Mouse (Mus musculus) small intestine, adult 2 months (tissue): ENCODE results near the gene Copz1. TPM values are rescaled to one million over a fixed set of nuclear protein-coding genes. Genes with fewer than 3 reads are reported as not detected.
A peak's percentile ranks its signal among the peaks of the same experiment; 100 is the strongest.

Experiments used
- H3K27ac ChIP-seq: fragments of 200-500 bp; 2 replicates; pipeline ENCODE4 v1.5.1; 2012; ENCODE audit warnings: low read depth, low read length, control low read depth, inconsistent platforms; ENCODE audit not compliant: insufficient read depth
- H3K27me3 ChIP-seq: fragments of 200-500 bp; 2 replicates; pipeline ENCODE4 v1.6.1; 2012; ENCODE audit warnings: mild to moderate bottlenecking, moderate library complexity, low read length, inconsistent platforms; ENCODE audit not compliant: control insufficient read depth, insufficient read depth
- H3K36me3 ChIP-seq: fragments of 200-500 bp; 2 replicates; pipeline ENCODE4 v1.6.1; 2012; ENCODE audit warnings: mild to moderate bottlenecking, low read length, control low read depth, inconsistent platforms; ENCODE audit not compliant: control insufficient read depth, insufficient read depth
- H3K4me1 ChIP-seq: fragments of 200-500 bp; 2 replicates; pipeline ENCODE4 v1.6.1; 2012; ENCODE audit warnings: low read length, inconsistent platforms, mixed read lengths; ENCODE audit not compliant: control insufficient read depth, insufficient read depth, insufficient read length
- H3K4me3 ChIP-seq: fragments of 200-500 bp; 2 replicates; pipeline ENCODE4 v1.5.1; 2012; ENCODE audit warnings: low read depth, mild to moderate bottlenecking, control low read depth, inconsistent platforms, low read length, moderate library complexity
- CTCF ChIP-seq: fragments of 200-500 bp; IDR thresholded peaks from 2 replicates; pipeline ENCODE4 v1.5.1; 2012; ENCODE audit warnings: low read depth, mild to moderate bottlenecking, control low read depth, inconsistent platforms, low read length, moderate library complexity, mixed read lengths; ENCODE audit not compliant: insufficient replicate concordance, insufficient read length; ENCODE audit errors: extremely low read depth
- POLR2A ChIP-seq: fragments of 200-500 bp; IDR thresholded peaks from 2 replicates; pipeline ENCODE4 v1.6.1; 2012; ENCODE audit warnings: low read depth, mild to moderate bottlenecking, control low read depth, inconsistent platforms, low read length, moderate library complexity
- WGBS: fragments of 180-500 bp; shearing (Covaris S2); methylation state at CpG from one replicate; pipeline ENCODE4 v1.1.7; 2018; 5-methylcytosine and 5-hydroxymethylcytosine counted together
- polyA plus RNA-seq: library from polyadenylated mRNA; depleted of rRNA; stranded (reverse); fragments of >200 nt; gene quantifications from 2 replicates; pipeline ENCODE4 v1.2.3, GENCODE M21; 2012

Gene Copz1
- polyA plus RNA-seq, 1 experiment = 111 TPM

DNA sequence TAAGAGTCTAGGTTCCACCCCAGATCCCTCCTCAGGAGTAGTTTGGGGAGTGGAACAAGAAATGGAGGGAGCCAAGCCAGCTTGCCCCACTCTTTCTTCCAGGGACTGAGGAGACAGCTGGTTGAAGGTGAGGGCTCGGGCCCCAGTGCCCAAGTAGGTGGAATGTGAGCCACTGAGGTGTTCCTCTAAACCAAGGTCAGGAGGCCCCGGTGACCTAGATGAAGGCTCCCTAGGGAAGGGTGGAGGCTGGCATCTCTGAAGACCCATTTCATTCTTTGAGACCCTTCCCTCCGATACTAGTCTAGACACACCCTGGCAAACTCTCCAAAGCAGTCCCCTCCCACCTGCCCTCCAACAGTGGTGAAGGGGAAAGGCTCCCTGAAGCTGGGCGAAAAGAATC lies 49.9 kb downstream of the Copz1 start:
- no peak overlapping the region for H3K27ac ChIP-seq
- peaks cover 3% of the 10 kb centered on the region; the same call in 1 of the 2 replicates for H3K4me1 ChIP-seq
- H3K36me3 ChIP-seq = no peaks in the 10 kb centered on the region
- H3K27me3 ChIP-seq = no peaks in the 10 kb centered on the region; the same call in 1 of the 2 replicates
- 85% methylated on average over 4 of the region's 4 CpGs for WGBS
- TF ChIP-seq POLR2A = no peak
- no peak for TF ChIP-seq CTCF
- H3K4me3 ChIP-seq = no peak overlapping the region

DNA sequence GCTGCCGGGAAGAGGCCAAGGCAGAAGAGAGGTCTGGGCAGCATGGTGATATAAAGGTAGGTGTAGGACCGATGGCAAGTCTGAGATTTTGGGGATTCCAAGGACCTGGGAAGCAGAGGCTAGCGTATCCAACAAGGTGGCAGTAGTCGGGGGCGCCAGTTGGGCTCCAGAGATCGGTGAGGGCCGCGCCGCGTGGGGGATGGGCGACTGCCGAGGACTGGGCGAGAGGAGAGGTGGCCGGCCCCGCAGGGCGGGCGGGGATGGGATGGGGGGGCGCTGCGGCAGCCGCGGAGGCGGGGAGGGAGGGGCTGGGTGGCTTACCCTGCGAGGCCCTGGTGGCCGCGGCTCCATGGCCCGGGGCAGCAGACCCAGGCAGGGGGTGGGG lies 50.5 kb downstream of the Copz1 start:
- no peak overlapping the region for H3K27ac ChIP-seq
- peaks cover 3% of the 10 kb centered on the region; the same call in 1 of the 2 replicates for H3K4me1 ChIP-seq
- 6% methylated on average over 21 of the region's 26 CpGs for WGBS
- no peaks in the 10 kb centered on the region; the same call in 1 of the 2 replicates for H3K27me3 ChIP-seq
- no peaks in the 10 kb centered on the region for H3K36me3 ChIP-seq
- no peak for TF ChIP-seq CTCF
- no peak; the same call in 1 of the 2 replicates for TF ChIP-seq POLR2A
- H3K4me3 ChIP-seq = peak overlapping the region; percentile 72

DNA sequence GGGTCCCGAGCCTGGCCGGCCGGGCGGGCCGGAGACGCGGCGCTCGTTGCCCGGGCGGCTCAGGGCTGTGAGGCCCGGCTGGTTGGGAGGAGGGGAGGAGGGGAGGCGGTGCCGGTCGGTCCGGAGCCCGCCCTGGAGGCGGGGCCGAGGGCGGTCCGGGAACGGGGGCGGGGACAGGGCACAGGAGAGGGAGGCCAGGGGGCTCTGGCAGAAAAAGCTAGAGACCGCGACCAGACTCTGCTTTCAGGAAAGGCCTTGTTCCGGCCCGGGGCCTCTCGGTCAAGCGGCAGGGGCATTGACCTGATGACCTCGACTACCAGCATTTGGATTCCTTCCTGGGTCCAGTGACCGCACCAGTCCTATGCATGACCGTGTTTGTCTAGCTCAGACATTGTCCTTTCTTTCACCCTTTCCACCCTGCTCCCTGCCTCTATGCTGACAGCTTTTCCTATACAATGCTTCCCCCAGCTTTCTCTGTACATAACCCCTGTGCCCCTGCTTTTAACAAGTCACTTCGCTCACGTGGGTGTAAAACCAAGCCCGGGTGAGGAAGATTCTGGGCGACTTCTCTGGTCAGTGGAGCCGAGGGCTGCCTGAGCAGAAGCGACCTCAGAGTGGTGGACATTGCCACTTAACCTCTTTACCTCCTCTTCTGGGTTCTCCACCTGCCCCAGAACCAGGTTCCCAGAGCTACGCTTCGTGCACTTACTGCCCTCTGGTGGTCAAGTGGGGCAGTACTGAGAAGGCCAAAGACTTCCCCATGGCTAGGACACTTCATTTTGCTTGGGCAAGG lies 51.1 kb downstream of the Copz1 start:
- H3K36me3 ChIP-seq = no peaks in the 10 kb centered on the region
- no peak overlapping the region for H3K27ac ChIP-seq
- peaks cover 3% of the 10 kb centered on the region; the same call in 1 of the 2 replicates for H3K4me1 ChIP-seq
- H3K27me3 ChIP-seq = no peaks in the 10 kb centered on the region; the same call in 1 of the 2 replicates
- under 1% methylated on average over 35 of the region's 40 CpGs for WGBS
- peak overlapping the region; percentile 72 for H3K4me3 ChIP-seq
- TF ChIP-seq CTCF = peak; percentile 96; the same call in 1 of the 2 replicates
- TF ChIP-seq POLR2A = no peak

DNA sequence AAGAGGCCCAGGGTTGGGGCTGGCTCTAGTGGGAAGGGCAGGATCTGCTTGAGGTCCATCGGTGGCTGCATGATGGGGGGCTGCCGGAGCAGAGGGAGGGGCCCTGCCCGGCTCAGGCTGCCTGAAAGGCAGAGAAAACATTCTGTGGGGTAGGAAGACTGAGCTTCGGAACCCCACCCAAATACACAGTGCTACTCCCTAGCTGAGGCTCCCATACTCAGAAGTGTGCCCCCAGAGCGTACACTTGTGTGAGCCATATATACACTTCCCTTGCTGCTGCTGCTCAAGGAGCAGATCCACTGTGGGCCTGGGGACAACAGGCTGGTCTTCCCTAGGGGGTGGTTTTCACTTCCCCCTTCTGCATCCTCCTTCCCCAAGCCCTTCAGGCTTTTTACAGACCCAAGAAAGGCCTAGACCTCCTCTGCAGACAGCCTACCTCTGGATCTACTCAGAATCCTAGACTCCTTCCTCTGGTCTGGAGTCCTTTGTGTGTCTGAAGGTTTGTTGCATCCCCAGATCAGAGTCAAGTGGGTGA lies 60.6 kb downstream of the Copz1 start:
- TF ChIP-seq POLR2A (no peak), CTCF (no peak)
- Histone ChIP-seq H3K4me1 (0 out of 2 replicates have a peak, but pooled peaks cover 3% of the 10 kb centered on the region), H3K27ac (peak overlapping the region; percentile 53; the same call in 1 of the 2 replicates), H3K27me3 (no peaks in the 10 kb centered on the region), H3K36me3 (no peaks in the 10 kb centered on the region), H3K4me3 (peak overlapping the region; percentile 31; the same call in 1 of the 2 replicates)
- 61% methylated on average over 5 of the region's 5 CpGs for WGBS

DNA sequence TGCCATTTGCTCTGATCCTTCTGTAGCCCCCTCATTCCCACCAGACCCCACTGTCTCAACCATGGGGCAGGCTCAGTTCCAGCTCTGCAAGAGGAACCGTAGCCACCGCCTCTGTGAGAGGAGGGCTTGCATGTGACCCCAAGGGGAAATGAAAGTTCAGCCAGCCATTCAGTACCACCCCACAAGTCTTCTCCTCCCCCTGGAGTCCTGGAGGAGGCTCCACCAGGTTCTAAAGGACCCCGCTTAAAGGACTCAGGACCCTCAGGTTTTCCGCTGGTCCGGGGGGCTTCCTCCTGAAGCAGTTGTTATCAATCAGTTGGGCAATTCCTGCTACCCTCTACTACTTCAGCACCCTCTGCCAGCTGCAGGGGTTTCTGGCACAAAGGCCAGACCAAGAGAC lies 61.2 kb downstream of the Copz1 start:
- WGBS = 81% methylated on average over 5 of the region's 5 CpGs
- H3K36me3 ChIP-seq = no peaks in the 10 kb centered on the region

DNA sequence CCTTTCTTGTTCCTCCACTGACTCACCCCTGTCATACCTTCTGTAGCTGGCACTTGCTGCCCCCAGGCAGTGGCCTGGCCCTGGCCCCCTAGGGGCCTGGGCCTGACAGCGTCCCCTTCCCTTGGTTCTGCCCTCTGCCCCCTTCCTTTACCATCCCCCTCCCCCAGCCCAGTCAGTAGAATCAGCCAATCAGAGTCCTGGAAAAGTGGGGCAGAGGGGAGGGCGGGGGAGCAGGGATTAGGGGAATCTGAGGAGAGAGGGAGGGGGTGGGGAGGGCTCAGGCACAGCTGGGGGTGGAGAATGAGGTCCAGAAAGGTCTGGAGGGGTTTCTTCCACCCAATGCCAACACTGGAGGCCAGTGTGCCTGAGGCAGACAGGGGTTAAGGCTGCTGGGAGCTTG lies 61.7 kb downstream of the Copz1 start:
- TF ChIP-seq CTCF (no peak), POLR2A (no peak)
- Histone ChIP-seq H3K4me1 (0 out of 2 replicates have a peak, but pooled peaks cover 3% of the 10 kb centered on the region), H3K27me3 (peaks cover 2% of the 10 kb centered on the region), H3K27ac (no peak overlapping the region), H3K36me3 (no peaks in the 10 kb centered on the region), H3K4me3 (no peak overlapping the region)
- WGBS = 45% methylated on average over 2 of the region's 2 CpGs

More for the DNA sequence above, 61.2 kb downstream of the Copz1 start:
- H3K4me1 ChIP-seq = 0 out of 2 replicates have a peak, but pooled peaks cover 3% of the 10 kb centered on the region
- H3K27me3 ChIP-seq = no peaks in the 10 kb centered on the region
- H3K27ac ChIP-seq = no peak overlapping the region
- TF ChIP-seq POLR2A (no peak), CTCF (no peak)
- H3K4me3 ChIP-seq = no peak overlapping the region

DNA sequence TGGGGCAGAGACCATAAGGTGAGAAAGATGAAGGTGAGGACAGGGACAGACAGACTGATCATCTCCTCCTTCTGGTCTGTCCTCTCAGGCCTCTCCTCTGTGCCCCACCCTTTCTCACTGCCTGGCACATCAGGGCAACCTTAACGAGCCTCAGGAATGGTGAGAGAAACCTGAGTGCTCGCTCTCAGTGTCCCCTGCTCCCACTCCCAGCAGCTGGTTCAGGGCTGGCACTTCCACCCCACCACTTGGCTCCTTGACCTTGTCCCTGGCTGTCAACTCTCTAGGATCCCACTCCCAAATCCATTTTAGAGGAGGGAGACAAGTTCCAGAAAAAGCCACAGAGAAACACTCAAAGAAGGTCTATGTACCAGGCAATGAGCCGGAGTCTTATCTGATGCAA lies 62.5 kb downstream of the Copz1 start:
- peaks cover 8% of the 10 kb centered on the region for H3K27me3 ChIP-seq
- no peak overlapping the region for H3K4me3 ChIP-seq
- no peak for TF ChIP-seq POLR2A
- TF ChIP-seq CTCF = no peak
- 35% methylated on average over 3 of the region's 3 CpGs for WGBS
- 0 out of 2 replicates have a peak, but pooled peaks cover 3% of the 10 kb centered on the region for H3K4me1 ChIP-seq
- H3K27ac ChIP-seq = no peak overlapping the region
- no peaks in the 10 kb centered on the region for H3K36me3 ChIP-seq
